Mouse (Mus musculus) embryonic fibroblast, embryonic 13.5 days (primary cell): ENCODE results near the gene Chst11.

ENCODE experiments used
- CTCF ChIP-seq: IDR thresholded peaks from 2 replicates; pipeline ENCODE4 v1.5.1; 2011; ENCODE audit warnings: mild to moderate bottlenecking, control low read depth, low read length, moderate library complexity, borderline replicate concordance; ENCODE audit not compliant: insufficient read depth
- POLR2A ChIP-seq: IDR thresholded peaks from 2 replicates; pipeline ENCODE4 v1.6.1; 2011; ENCODE audit warnings: low read depth, mild to moderate bottlenecking, control low read depth, low read length, moderate library complexity

DNA sequence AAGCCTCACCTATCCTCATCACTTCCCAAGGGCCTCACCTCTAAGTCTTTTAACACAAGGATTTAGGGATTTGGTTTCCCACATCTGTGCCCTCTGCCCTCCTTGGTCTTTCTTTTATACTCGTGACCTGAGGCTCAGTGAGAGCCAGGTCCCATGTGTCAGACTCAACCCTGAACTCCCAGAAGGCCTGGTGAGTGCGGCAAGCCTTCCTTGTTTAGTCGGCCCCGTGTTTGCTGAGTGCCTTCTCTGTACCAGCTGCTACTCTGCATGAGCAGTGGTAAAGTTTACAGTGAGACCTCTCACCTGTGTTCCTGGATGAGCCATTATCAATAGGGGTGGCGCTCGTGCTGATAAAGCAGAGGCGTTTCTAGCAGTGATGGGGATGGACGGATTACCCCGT, 134.6 kb downstream of the Chst11 start:
- TF ChIP-seq CTCF, result no peak
- TF ChIP-seq POLR2A, result no peak
